Mouse (Mus musculus) midbrain, embryonic 13.5 days (tissue): ENCODE measurements at regions not wholly inside any gene's neighbourhood (a gene's known extent, or its start where the extent isn't known, plus 50 kb on each side); places are given as distances from the start of the nearest gene placed in this dataset.
A peak's percentile ranks its signal among the peaks of the same experiment; 100 is the strongest.
"Not testable (repeated sequence)": the region's sequence is repeated elsewhere in the genome, so short reads cannot be mapped to it uniquely, and the experiment has no call there.

Experiments
- ATAC-seq: fragments of 200-750 bp; cut with Nextera tagmentation; 2 replicates; pipeline ENCODE4 v1.8.0; 2017; ENCODE audit warnings: mild to moderate bottlenecking, moderate TSS enrichment, moderate library complexity
- H3K27ac ChIP-seq: fragments of 300-500 bp; sonication (generic); 2 replicates; pipeline ENCODE4 v1.5.1; 2015; ENCODE audit warnings: inconsistent platforms, mild to moderate bottlenecking, moderate library complexity
- H3K27me3 ChIP-seq: fragments of 300-500 bp; sonication (generic); 2 replicates; pipeline ENCODE4 v1.6.1; 2015; ENCODE audit warnings: mild to moderate bottlenecking, inconsistent platforms
- H3K36me3 ChIP-seq: fragments of 300-500 bp; sonication (generic); 2 replicates; pipeline ENCODE4 v1.6.1; 2015; ENCODE audit warnings: mild to moderate bottlenecking, inconsistent platforms
- H3K4me1 ChIP-seq: fragments of 300-500 bp; sonication (generic); replicated peaks from 2 replicates; pipeline ENCODE4 v1.6.1; 2015; ENCODE audit warnings: inconsistent platforms
- H3K4me2 ChIP-seq: fragments of 300-500 bp; sonication (generic); replicated peaks from 2 replicates; pipeline ENCODE4 v1.6.1; 2015; ENCODE audit warnings: moderate library complexity, mild to moderate bottlenecking, inconsistent platforms
- H3K4me3 ChIP-seq: fragments of 300-500 bp; sonication (generic); replicated peaks from 2 replicates; pipeline ENCODE4 v1.5.1; 2015; ENCODE audit warnings: mild to moderate bottlenecking, inconsistent platforms
- H3K9ac ChIP-seq: fragments of 300-500 bp; sonication (generic); replicated peaks from 2 replicates; pipeline ENCODE4 v1.6.1; 2015; ENCODE audit warnings: mild to moderate bottlenecking, inconsistent platforms
- H3K9me3 ChIP-seq: fragments of 300-500 bp; sonication (generic); 2 replicates; pipeline ENCODE4 v1.6.1; 2016; ENCODE audit warnings: mild to moderate bottlenecking, inconsistent platforms
- WGBS: fragments of 180-500 bp; shearing (Covaris S2); methylation state at CpG from one replicate; pipeline ENCODE4 v1.1.7; 2015; 5-methylcytosine and 5-hydroxymethylcytosine counted together

GRCm38 (mm10) chr17:49291636-49292035 lies 136.5 kb upstream of the Mocs1 start:
- Histone ChIP-seq H3K27ac (no peak overlapping the region), H3K4me1 (no peaks in the 10 kb centered on the region), H3K27me3 (no peaks in the 10 kb centered on the region), H3K9ac (no peak overlapping the region), H3K36me3 (no peaks in the 10 kb centered on the region), H3K9me3 (no peaks in the 10 kb centered on the region), H3K4me2 (no peak overlapping the region), H3K4me3 (no peak overlapping the region)
- ATAC-seq = no peak
- 71% methylated on average over 3 of the region's 3 CpGs for WGBS

- H3K27me3 ChIP-seq = no peaks in the 10 kb centered on the region
- no peak overlapping the region for H3K4me2 ChIP-seq
- H3K9me3 ChIP-seq = no peaks in the 10 kb centered on the region
- ATAC-seq = no peak
- H3K4me3 ChIP-seq = no peak overlapping the region
- H3K27ac ChIP-seq = no peak overlapping the region
- 69% methylated on average over 3 of the region's 3 CpGs for WGBS
- peaks cover 4% of the 10 kb centered on the region; the same call in 1 of the 2 replicates for H3K4me1 ChIP-seq
- H3K9ac ChIP-seq = no peak overlapping the region
- H3K36me3 ChIP-seq = no peaks in the 10 kb centered on the region
These were observed 123.7 kb upstream of the Mocs1 start for GRCm38 (mm10) chr17:49304461-49304860.

GRCm38 (mm10) chr17:49305116-49305515 lies 123.0 kb upstream of the Mocs1 start:
- Histone ChIP-seq H3K9ac (no peak overlapping the region), H3K9me3 (no peaks in the 10 kb centered on the region), H3K4me1 (peaks cover 4% of the 10 kb centered on the region; the same call in 1 of the 2 replicates), H3K27ac (no peak overlapping the region), H3K36me3 (no peaks in the 10 kb centered on the region), H3K27me3 (no peaks in the 10 kb centered on the region), H3K4me2 (no peak overlapping the region), H3K4me3 (no peak overlapping the region)
- ATAC-seq = no peak
- 85% methylated on average over 6 of the region's 6 CpGs for WGBS

GRCm38 (mm10) chr17:49309079-49309478 lies 119.1 kb upstream of the Mocs1 start:
- 26% methylated on average over 5 of the region's 5 CpGs for WGBS
- H3K9ac ChIP-seq = no peak overlapping the region
- H3K4me2 ChIP-seq = peak overlapping the region; percentile 38
- H3K4me1 ChIP-seq = peaks cover 4% of the 10 kb centered on the region; the same call in 1 of the 2 replicates
- no peak overlapping the region; the same call in 1 of the 2 replicates for H3K4me3 ChIP-seq
- no peaks in the 10 kb centered on the region for H3K36me3 ChIP-seq
- no peaks in the 10 kb centered on the region for H3K9me3 ChIP-seq
- H3K27ac ChIP-seq = no peak overlapping the region
- no peaks in the 10 kb centered on the region for H3K27me3 ChIP-seq
- peak; percentile 97 for ATAC-seq

- H3K4me3 ChIP-seq = no peak overlapping the region
These were observed 114.0 kb upstream of the Mocs1 start for GRCm38 (mm10) chr17:49314196-49314595.

GRCm38 (mm10) chr17:49327524-49327923 lies 100.6 kb upstream of the Mocs1 start:
- Histone ChIP-seq H3K27ac (no peak overlapping the region), H3K9ac (no peak overlapping the region), H3K4me3 (no peak overlapping the region), H3K4me2 (no peak overlapping the region), H3K4me1 (no peaks in the 10 kb centered on the region), H3K27me3 (no peaks in the 10 kb centered on the region), H3K9me3 (no peaks in the 10 kb centered on the region), H3K36me3 (no peaks in the 10 kb centered on the region)
- ATAC-seq = no peak
- 45% methylated on average over 4 of the region's 4 CpGs for WGBS

More at GRCm38 (mm10) chr17:49314196-49314595, 114.0 kb upstream of the Mocs1 start:
- Histone ChIP-seq H3K27ac (no peak overlapping the region), H3K4me2 (no peak overlapping the region), H3K4me1 (no peaks in the 10 kb centered on the region; the same call in 1 of the 2 replicates), H3K27me3 (no peaks in the 10 kb centered on the region), H3K9me3 (no peaks in the 10 kb centered on the region), H3K9ac (no peak overlapping the region), H3K36me3 (no peaks in the 10 kb centered on the region)
- ATAC-seq = no peak
- 89% methylated on average over 2 of the region's 2 CpGs for WGBS

GRCm38 (mm10) chr17:49335318-49335717 lies 92.8 kb upstream of the Mocs1 start:
- 81% methylated on average over 5 of the region's 5 CpGs for WGBS
- Histone ChIP-seq H3K27me3 (no peaks in the 10 kb centered on the region), H3K27ac (no peak overlapping the region), H3K4me3 (no peak overlapping the region), H3K4me1 (no peaks in the 10 kb centered on the region), H3K9me3 (no peaks in the 10 kb centered on the region), H3K4me2 (no peak overlapping the region), H3K9ac (no peak overlapping the region), H3K36me3 (no peaks in the 10 kb centered on the region)
- no peak for ATAC-seq

GRCm38 (mm10) chr17:49337881-49338280 lies 90.3 kb upstream of the Mocs1 start:
- WGBS = 94% methylated on average over 5 of the region's 5 CpGs
- Histone ChIP-seq H3K4me3 (no peak overlapping the region), H3K4me1 (no peaks in the 10 kb centered on the region), H3K9ac (no peak overlapping the region), H3K4me2 (no peak overlapping the region), H3K36me3 (no peaks in the 10 kb centered on the region), H3K9me3 (no peaks in the 10 kb centered on the region), H3K27ac (no peak overlapping the region), H3K27me3 (no peaks in the 10 kb centered on the region)
- ATAC-seq = no peak

- WGBS = 77% methylated on average over 2 of the region's 2 CpGs
- H3K36me3 ChIP-seq = no peaks in the 10 kb centered on the region
- no peaks in the 10 kb centered on the region for H3K4me1 ChIP-seq
- H3K27ac ChIP-seq = no peak overlapping the region
- H3K4me3 ChIP-seq = no peak overlapping the region
- no peaks in the 10 kb centered on the region for H3K9me3 ChIP-seq
- ATAC-seq = no peak
- no peak overlapping the region for H3K4me2 ChIP-seq
- H3K27me3 ChIP-seq = no peaks in the 10 kb centered on the region
- H3K9ac ChIP-seq = no peak overlapping the region
These were observed 85.5 kb upstream of the Mocs1 start for GRCm38 (mm10) chr17:49342636-49343035.

- H3K27me3 ChIP-seq = no peaks in the 10 kb centered on the region
- H3K9ac ChIP-seq = no peak overlapping the region
- no peak overlapping the region for H3K27ac ChIP-seq
- H3K9me3 ChIP-seq = no peaks in the 10 kb centered on the region
- H3K36me3 ChIP-seq = no peaks in the 10 kb centered on the region
- 93% methylated on average over 5 of the region's 5 CpGs for WGBS
- no peaks in the 10 kb centered on the region for H3K4me1 ChIP-seq
- no peak for ATAC-seq
- H3K4me3 ChIP-seq = no peak overlapping the region
- no peak overlapping the region for H3K4me2 ChIP-seq
These were observed 81.5 kb upstream of the Mocs1 start for GRCm38 (mm10) chr17:49346701-49347100.

GRCm38 (mm10) chr17:49349328-49349727 lies 78.8 kb upstream of the Mocs1 start:
- no peaks in the 10 kb centered on the region for H3K4me1 ChIP-seq
- no peak for ATAC-seq
- H3K4me2 ChIP-seq = no peak overlapping the region
- no peaks in the 10 kb centered on the region for H3K9me3 ChIP-seq
- H3K27ac ChIP-seq = no peak overlapping the region
- H3K9ac ChIP-seq = no peak overlapping the region
- no peaks in the 10 kb centered on the region for H3K27me3 ChIP-seq
- no peaks in the 10 kb centered on the region for H3K36me3 ChIP-seq
- H3K4me3 ChIP-seq = no peak overlapping the region
- WGBS = 75% methylated on average over 9 of the region's 9 CpGs

- ATAC-seq = no peak
- no peaks in the 10 kb centered on the region for H3K9me3 ChIP-seq
These were observed 69.0 kb upstream of the Mocs1 start for GRCm38 (mm10) chr17:49359212-49359611.

GRCm38 (mm10) chr17:49360251-49360650 lies 67.9 kb upstream of the Mocs1 start:
- 21% methylated on average over 6 of the region's 6 CpGs for WGBS
- not testable (repeated sequence) for H3K9me3 ChIP-seq, H3K4me1 ChIP-seq, H3K27me3 ChIP-seq, H3K27ac ChIP-seq, H3K9ac ChIP-seq, H3K36me3 ChIP-seq, H3K4me3 ChIP-seq, H3K4me2 ChIP-seq, ATAC-seq

More at GRCm38 (mm10) chr17:49359212-49359611, 69.0 kb upstream of the Mocs1 start:
- Histone ChIP-seq H3K4me1 (no peaks in the 10 kb centered on the region), H3K27me3 (no peaks in the 10 kb centered on the region), H3K4me3 (no peak overlapping the region), H3K9ac (no peak overlapping the region), H3K36me3 (no peaks in the 10 kb centered on the region), H3K4me2 (no peak overlapping the region), H3K27ac (no peak overlapping the region)
